Mouse (Mus musculus) testis, adult 2 months (tissue): ENCODE results near the gene Kbtbd4. TPM values are rescaled to one million over a fixed set of nuclear protein-coding genes. Genes with fewer than 3 reads are reported as not detected.

Source experiments
- H3K27ac ChIP-seq: fragments of 200-500 bp; 2 replicates; pipeline ENCODE4 v1.5.1; 2012; ENCODE audit warnings: low read depth, low read length; ENCODE audit not compliant: control insufficient read depth, insufficient read depth
- H3K27me3 ChIP-seq: fragments of 200-500 bp; 2 replicates; pipeline ENCODE4 v1.6.1; 2012; ENCODE audit warnings: mild to moderate bottlenecking, low read length, moderate library complexity; ENCODE audit not compliant: control insufficient read depth, insufficient read depth
- H3K36me3 ChIP-seq: fragments of 200-500 bp; 2 replicates; pipeline ENCODE4 v1.6.1; 2012; ENCODE audit warnings: mild to moderate bottlenecking, low read length; ENCODE audit not compliant: control insufficient read depth, insufficient read depth
- H3K4me1 ChIP-seq: fragments of 200-500 bp; 2 replicates; pipeline ENCODE4 v1.6.1; 2012; ENCODE audit warnings: low read length; ENCODE audit not compliant: control insufficient read depth, insufficient read depth
- H3K4me3 ChIP-seq: fragments of 200-500 bp; 2 replicates; pipeline ENCODE4 v1.5.1; 2012; ENCODE audit warnings: low read depth, mild to moderate bottlenecking, low read length, moderate library complexity, mixed read lengths; ENCODE audit not compliant: control insufficient read depth
- CTCF ChIP-seq: fragments of 200-500 bp; IDR thresholded peaks from 2 replicates; pipeline ENCODE4 v1.5.1; 2012; ENCODE audit warnings: low read depth, mild to moderate bottlenecking, inconsistent platforms, low read length, moderate library complexity; ENCODE audit not compliant: control insufficient read depth, insufficient read depth, insufficient replicate concordance
- POLR2A ChIP-seq: fragments of 200-500 bp; IDR thresholded peaks from 2 replicates; pipeline ENCODE4 v1.6.1; 2012; ENCODE audit warnings: low read depth, mild to moderate bottlenecking, inconsistent platforms, low read length, moderate library complexity; ENCODE audit not compliant: control insufficient read depth
- polyA plus RNA-seq: library from polyadenylated mRNA; depleted of rRNA; stranded (reverse); fragments of >200 nt; gene quantifications from 2 replicates; pipeline ENCODE4 v1.2.3, GENCODE M21; 2012

Gene Kbtbd4
- polyA plus RNA-seq, 1 experiment = 34.5 TPM

- Histone ChIP-seq H3K27ac (no peak overlapping the region), H3K27me3 (no peaks in the 10 kb centered on the region), H3K4me3 (no peak overlapping the region), H3K36me3 (peaks cover 2% of the 10 kb centered on the region; the same call in 1 of the 2 replicates), H3K4me1 (no peaks in the 10 kb centered on the region; the same call in 1 of the 2 replicates)
- TF ChIP-seq POLR2A (no peak), CTCF (no peak)
These were observed 6.3 kb downstream of the Kbtbd4 start for GRCm38 (mm10) chr2:90910861-90911260.

- no peak for TF ChIP-seq POLR2A
- Histone ChIP-seq H3K4me1 (no peaks in the 10 kb centered on the region; the same call in 1 of the 2 replicates), H3K4me3 (no peak overlapping the region), H3K27me3 (no peaks in the 10 kb centered on the region), H3K36me3 (peaks cover 2% of the 10 kb centered on the region; the same call in 1 of the 2 replicates), H3K27ac (no peak overlapping the region)
These were observed 7.1 kb downstream of the Kbtbd4 start for GRCm38 (mm10) chr2:90911668-90912067.

- Histone ChIP-seq H3K4me3 (no peak overlapping the region), H3K36me3 (peaks cover 2% of the 10 kb centered on the region; the same call in 1 of the 2 replicates), H3K27me3 (no peaks in the 10 kb centered on the region), H3K4me1 (peaks cover 10% of the 10 kb centered on the region), H3K27ac (no peak overlapping the region)
- TF ChIP-seq CTCF (no peak), POLR2A (no peak)
These were observed 9.1 kb downstream of the Kbtbd4 start for GRCm38 (mm10) chr2:90913671-90914070.

GRCm38 (mm10) chr2:90915516-90915915, 11.0 kb downstream of the Kbtbd4 start:
- Histone ChIP-seq H3K27ac (no peak overlapping the region), H3K36me3 (no peaks in the 10 kb centered on the region; the same call in 1 of the 2 replicates), H3K27me3 (no peaks in the 10 kb centered on the region), H3K4me1 (peaks cover 11% of the 10 kb centered on the region), H3K4me3 (no peak overlapping the region)
- TF ChIP-seq CTCF = no peak
- TF ChIP-seq POLR2A = no peak

GRCm38 (mm10) chr2:90916560-90917232, 12.2 kb downstream of the Kbtbd4 start:
- H3K4me3 ChIP-seq = peak overlapping the region; percentile 92
- H3K4me1 ChIP-seq = peaks cover 11% of the 10 kb centered on the region
- TF ChIP-seq POLR2A (no peak), CTCF (no peak)
- H3K27ac ChIP-seq = peak overlapping the region; percentile 96
- no peaks in the 10 kb centered on the region for H3K36me3 ChIP-seq
- H3K27me3 ChIP-seq = no peaks in the 10 kb centered on the region

- TF ChIP-seq CTCF (no peak), POLR2A (peak; percentile 14)
- Histone ChIP-seq H3K4me1 (peaks cover 11% of the 10 kb centered on the region), H3K27me3 (no peaks in the 10 kb centered on the region), H3K4me3 (peak overlapping the region; percentile 92), H3K27ac (peak overlapping the region; percentile 96), H3K36me3 (no peaks in the 10 kb centered on the region)
These were observed 12.9 kb downstream of the Kbtbd4 start for GRCm38 (mm10) chr2:90917233-90917998.

GRCm38 (mm10) chr2:90917999-90918698, 13.6 kb downstream of the Kbtbd4 start:
- TF ChIP-seq POLR2A (no peak; the same call in 1 of the 2 replicates), CTCF (no peak)
- Histone ChIP-seq H3K36me3 (no peaks in the 10 kb centered on the region), H3K4me1 (peaks cover 11% of the 10 kb centered on the region), H3K27me3 (no peaks in the 10 kb centered on the region), H3K27ac (peak overlapping the region; percentile 96), H3K4me3 (peak overlapping the region; percentile 92)
